Mouse (Mus musculus) stomach, postnatal 0 days (tissue): ENCODE measurements at regions not wholly inside any gene's neighbourhood (a gene's known extent, or its start where the extent isn't known, plus 50 kb on each side); places are given as distances from the start of the nearest gene placed in this dataset.

Source experiments
- ATAC-seq: fragments of 200-750 bp; cut with Nextera tagmentation; 2 replicates; pipeline ENCODE4 v1.8.0; 2017; ENCODE audit not compliant: low FRiP score, low TSS enrichment
- DNase-seq: peaks from one replicate; pipeline ENCODE4 v3.0.0-alpha.2; 2016; ENCODE audit warnings: low spot score
- H3K27ac ChIP-seq: fragments of 300-500 bp; sonication (generic); replicated peaks from 2 replicates; pipeline ENCODE4 v1.5.1; 2014; ENCODE audit warnings: mild to moderate bottlenecking, control low read depth
- H3K27me3 ChIP-seq: fragments of 300-500 bp; sonication (generic); 2 replicates; pipeline ENCODE4 v1.6.1; 2014; ENCODE audit warnings: low read length; ENCODE audit not compliant: control insufficient read depth, insufficient read depth
- H3K36me3 ChIP-seq: fragments of 300-500 bp; sonication (generic); 2 replicates; pipeline ENCODE4 v1.6.1; 2014; ENCODE audit warnings: low read length, mixed read lengths; ENCODE audit not compliant: control insufficient read depth, insufficient read depth
- H3K4me1 ChIP-seq: fragments of 300-500 bp; sonication (generic); replicated peaks from 2 replicates; pipeline ENCODE4 v1.6.1; 2014; ENCODE audit warnings: antibody characterized with exemption; ENCODE audit not compliant: control insufficient read depth, insufficient read depth
- H3K4me2 ChIP-seq: fragments of 300-500 bp; sonication (generic); replicated peaks from 2 replicates; pipeline ENCODE4 v1.6.1; 2014; ENCODE audit warnings: low read depth, mild to moderate bottlenecking, control low read depth, moderate library complexity
- H3K4me3 ChIP-seq: fragments of 300-500 bp; sonication (generic); 2 replicates; pipeline ENCODE4 v1.5.1; 2014; ENCODE audit warnings: low read depth, low read length, control low read depth
- H3K9ac ChIP-seq: fragments of 300-500 bp; sonication (generic); 2 replicates; pipeline ENCODE4 v1.6.1; 2014; ENCODE audit warnings: mild to moderate bottlenecking, low read length, control low read depth, mixed read lengths
- H3K9me3 ChIP-seq: fragments of 300-500 bp; sonication (generic); 2 replicates; pipeline ENCODE4 v1.6.1; 2016; ENCODE audit warnings: low read length; ENCODE audit not compliant: control insufficient read depth
- CTCF ChIP-seq: IDR thresholded peaks from 2 replicates; pipeline ENCODE4 v1.5.1; 2016; ENCODE audit warnings: antibody characterized with exemption, low read depth, mild to moderate bottlenecking, moderate library complexity
- EP300 ChIP-seq: optimal IDR thresholded peaks from 2 replicates; pipeline ENCODE3; 2016; ENCODE audit warnings: antibody characterized with exemption
- WGBS: fragments of 180-500 bp; shearing (Covaris S2); extraction: QIAGEN DNeasy Blood & Tissue Kit; methylation state at CpG from one replicate; pipeline ENCODE4 v1.1.7; 2014; 5-methylcytosine and 5-hydroxymethylcytosine counted together

DNA sequence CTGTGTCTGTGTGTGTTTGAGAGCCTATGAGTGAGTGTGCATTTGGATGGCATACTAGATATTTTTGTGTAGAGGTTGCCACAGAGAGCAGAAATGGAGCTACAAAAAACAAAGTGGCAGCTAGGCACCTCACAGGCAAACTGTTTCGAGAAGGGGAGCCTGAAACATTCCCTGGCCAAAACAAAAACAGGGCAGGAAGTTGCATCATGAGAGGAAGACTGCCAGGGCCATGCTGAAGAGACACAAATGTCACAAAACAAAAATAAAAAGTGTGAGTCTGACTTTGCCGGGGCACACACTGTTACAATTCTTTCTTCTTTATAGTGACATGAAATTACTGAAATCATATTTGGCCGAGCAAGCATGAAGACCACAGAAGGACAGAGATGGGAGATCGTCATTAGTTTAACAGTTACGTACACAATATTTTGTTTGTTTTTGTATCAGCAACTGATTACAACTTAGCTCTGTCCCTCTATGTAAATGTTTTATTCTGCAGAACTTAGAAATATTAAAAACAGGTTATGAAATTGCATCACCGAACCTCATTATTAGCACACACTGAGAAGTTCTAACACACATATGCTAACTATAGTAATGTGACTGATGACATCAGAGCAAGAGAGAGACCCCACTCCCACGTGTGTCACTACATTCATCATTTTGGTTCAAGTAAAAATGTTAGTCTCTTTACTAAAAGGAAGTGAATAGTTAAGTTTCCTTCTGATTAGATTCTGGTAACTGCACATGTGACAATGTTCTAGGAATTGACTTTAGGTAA is 77.3 kb upstream of the Mkln1 start:
- H3K4me3 ChIP-seq = no peak overlapping the region
- no peak overlapping the region for H3K27ac ChIP-seq
- no peak for ATAC-seq
- H3K4me1 ChIP-seq = peaks cover 4% of the 10 kb centered on the region; the same call in 1 of the 2 replicates
- H3K9me3 ChIP-seq = no peaks in the 10 kb centered on the region
- 57% methylated on average over 7 of the region's 7 CpGs for WGBS
- TF ChIP-seq EP300 = no peak
- no peak for TF ChIP-seq CTCF
- DNase-seq = no peak
- no peaks in the 10 kb centered on the region for H3K36me3 ChIP-seq
- no peak overlapping the region for H3K4me2 ChIP-seq
- no peak overlapping the region for H3K9ac ChIP-seq
- H3K27me3 ChIP-seq = no peaks in the 10 kb centered on the region

DNA sequence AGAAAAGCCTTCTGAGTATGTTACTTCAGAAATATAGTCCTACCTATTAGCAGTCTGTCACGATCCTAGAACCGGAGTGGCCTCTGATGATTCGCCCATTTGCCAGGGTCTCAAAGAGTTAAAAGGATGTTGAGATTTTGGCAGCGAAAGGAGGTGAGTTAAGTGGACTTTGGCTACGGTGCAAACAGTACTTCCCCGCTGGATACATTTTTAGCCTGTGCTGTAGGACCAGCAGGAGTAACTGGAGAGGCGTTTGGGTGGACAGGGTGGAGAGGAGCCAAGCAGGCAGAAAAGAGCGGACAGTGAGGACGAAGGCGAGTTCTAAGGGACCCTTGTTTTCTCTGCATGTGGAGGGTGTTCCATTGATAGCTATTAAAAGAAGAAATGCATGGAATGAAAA is 76.6 kb upstream of the Mkln1 start:
- Histone ChIP-seq H3K4me2 (no peak overlapping the region), H3K27ac (no peak overlapping the region), H3K36me3 (no peaks in the 10 kb centered on the region), H3K9me3 (no peaks in the 10 kb centered on the region), H3K4me3 (no peak overlapping the region), H3K27me3 (no peaks in the 10 kb centered on the region), H3K4me1 (peaks cover 4% of the 10 kb centered on the region; the same call in 1 of the 2 replicates), H3K9ac (no peak overlapping the region)
- 0 out of 2 replicates have a peak, but pooled peaks have one; percentile 25 for ATAC-seq
- no peak for TF ChIP-seq EP300
- TF ChIP-seq CTCF = no peak
- DNase-seq = no peak
- 24% methylated on average over 10 of the region's 10 CpGs for WGBS

DNA sequence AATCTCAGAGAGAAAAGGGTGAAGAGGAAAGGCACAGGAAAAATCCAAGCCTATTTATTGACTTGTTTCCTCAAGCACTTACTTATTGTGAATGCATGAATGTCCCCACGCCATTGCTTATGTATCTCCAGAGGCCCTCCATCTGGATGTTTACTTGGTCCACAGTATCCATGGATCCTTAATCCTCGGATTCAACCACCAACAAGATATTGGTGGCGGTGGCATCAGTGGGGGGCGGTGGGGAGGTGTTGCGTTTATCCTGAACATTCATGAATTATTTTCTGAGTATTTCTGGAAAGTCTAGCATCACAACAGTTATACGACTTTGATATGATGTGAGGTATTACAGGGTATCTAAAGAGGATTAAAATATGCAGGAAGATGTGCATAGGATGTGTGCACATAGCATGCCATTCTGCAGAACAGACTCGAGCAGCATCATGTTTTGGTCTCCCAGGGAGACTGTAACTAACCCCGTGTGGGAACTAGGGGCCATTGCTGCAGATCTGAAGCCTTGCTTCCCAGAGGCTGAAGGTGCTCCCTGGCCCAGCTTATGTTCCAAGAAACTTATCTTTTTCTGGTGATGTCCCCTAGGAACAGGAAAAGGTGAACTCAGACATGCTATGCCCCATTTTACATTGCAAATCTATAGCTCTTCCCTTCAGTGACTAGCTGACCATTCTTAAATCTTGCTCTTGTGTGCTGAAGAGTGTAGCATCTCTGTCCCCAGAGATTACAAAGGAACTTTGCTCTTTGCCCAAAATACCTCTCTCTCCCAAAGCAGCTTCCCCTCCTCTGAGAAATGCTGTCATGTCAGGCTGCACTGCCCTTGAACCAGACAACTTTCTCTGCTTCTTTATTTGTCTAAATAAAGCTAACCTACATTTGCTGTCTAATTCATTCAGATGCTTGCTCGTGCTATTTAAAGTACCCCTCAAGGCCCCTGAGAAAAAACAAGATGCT is 75.0 kb upstream of the Mkln1 start:
- ATAC-seq = no peak
- TF ChIP-seq EP300 = no peak
- no peak for TF ChIP-seq CTCF
- Histone ChIP-seq H3K4me2 (no peak overlapping the region), H3K9ac (no peak overlapping the region), H3K4me1 (peaks cover 4% of the 10 kb centered on the region; the same call in 1 of the 2 replicates), H3K27ac (no peak overlapping the region), H3K9me3 (no peaks in the 10 kb centered on the region), H3K27me3 (no peaks in the 10 kb centered on the region), H3K36me3 (no peaks in the 10 kb centered on the region), H3K4me3 (no peak overlapping the region)
- WGBS = 61% methylated on average over 9 of the region's 9 CpGs
- no peak for DNase-seq

DNA sequence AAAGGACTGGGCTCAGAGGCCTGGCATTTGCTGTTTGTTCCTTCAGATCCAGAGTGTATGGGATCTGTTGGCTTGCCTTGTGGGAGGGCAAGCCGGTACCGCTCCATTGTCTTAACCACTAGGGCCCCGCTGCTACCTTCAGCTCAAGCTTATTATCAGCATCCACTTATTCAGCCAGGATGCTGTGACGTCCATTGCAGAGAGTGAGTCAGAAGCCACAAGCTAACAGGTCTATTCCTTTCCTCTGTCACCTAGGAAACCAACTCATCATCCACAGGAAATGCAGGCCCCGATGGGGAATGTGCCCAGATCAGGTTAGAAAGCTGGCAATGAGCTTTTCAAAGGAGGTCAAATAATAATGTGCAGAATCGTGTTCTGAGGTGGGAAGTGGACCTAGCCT is 73.8 kb upstream of the Mkln1 start:
- WGBS = 52% methylated on average over 6 of the region's 6 CpGs
- Histone ChIP-seq H3K4me1 (peaks cover 4% of the 10 kb centered on the region; the same call in 1 of the 2 replicates), H3K9me3 (no peaks in the 10 kb centered on the region), H3K27me3 (no peaks in the 10 kb centered on the region), H3K4me2 (no peak overlapping the region), H3K4me3 (no peak overlapping the region), H3K9ac (no peak overlapping the region), H3K27ac (no peak overlapping the region), H3K36me3 (no peaks in the 10 kb centered on the region)
- ATAC-seq (no peak), DNase-seq (no peak)
- TF ChIP-seq CTCF (no peak), EP300 (no peak)

DNA sequence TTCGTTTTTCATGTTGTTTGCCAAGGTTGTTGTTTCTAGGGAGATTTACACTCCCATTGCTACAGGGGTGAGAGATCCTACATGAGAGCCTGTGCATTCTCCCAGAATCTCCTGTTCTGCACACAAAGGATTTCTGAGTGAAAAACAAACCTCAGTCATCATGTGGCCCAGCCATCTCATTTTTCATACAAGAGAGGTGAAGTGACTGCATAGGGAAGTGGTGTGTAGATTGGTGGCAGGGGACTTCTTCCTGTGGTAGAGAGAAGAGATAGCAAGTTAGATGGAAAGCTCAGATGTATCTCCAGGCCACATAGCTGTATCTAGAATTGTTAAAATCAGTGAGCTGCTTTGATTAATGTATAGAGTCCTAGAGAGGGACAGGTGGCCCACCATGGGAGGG is 72.9 kb upstream of the Mkln1 start:
- Histone ChIP-seq H3K4me3 (no peak overlapping the region), H3K9ac (no peak overlapping the region), H3K36me3 (no peaks in the 10 kb centered on the region), H3K27me3 (no peaks in the 10 kb centered on the region), H3K4me1 (peaks cover 4% of the 10 kb centered on the region; the same call in 1 of the 2 replicates), H3K27ac (no peak overlapping the region), H3K4me2 (no peak overlapping the region), H3K9me3 (no peaks in the 10 kb centered on the region)
- ATAC-seq = no peak
- TF ChIP-seq CTCF (no peak), EP300 (no peak)
- no peak for DNase-seq
- 63% methylated on average over 1 of the region's 1 CpGs for WGBS
